Mouse (Mus musculus): Measurements from ENCODE around the gene Adra1b.

The Adra1b gene

DNA sequence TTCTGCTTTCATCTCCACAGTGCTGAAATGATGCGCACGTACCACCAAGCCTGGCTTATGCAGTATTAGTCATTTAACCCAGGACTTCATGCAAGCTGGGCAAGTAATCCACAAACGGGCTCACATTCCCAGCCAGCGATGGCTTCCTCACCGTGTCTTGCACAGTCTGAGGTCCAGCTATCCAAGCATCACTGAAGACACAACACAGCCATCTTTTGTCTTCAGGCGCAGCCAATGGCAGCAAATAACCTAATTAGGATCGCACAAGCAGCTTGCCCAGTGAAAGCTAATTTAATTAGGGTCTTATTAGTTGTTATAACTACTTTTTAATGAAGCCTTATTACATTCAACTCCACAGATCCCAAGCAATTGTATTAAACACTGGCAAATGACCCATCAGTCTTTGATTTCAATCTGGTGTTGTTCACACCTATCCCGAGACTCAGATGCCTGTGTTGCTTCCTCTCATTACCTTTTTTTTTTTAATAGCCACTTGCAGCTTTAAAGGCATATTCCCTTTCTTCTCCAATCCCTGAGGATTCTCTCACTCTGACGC is 83.6 kb downstream of the Adra1b start:
- DNase-seq = no peak

DNA sequence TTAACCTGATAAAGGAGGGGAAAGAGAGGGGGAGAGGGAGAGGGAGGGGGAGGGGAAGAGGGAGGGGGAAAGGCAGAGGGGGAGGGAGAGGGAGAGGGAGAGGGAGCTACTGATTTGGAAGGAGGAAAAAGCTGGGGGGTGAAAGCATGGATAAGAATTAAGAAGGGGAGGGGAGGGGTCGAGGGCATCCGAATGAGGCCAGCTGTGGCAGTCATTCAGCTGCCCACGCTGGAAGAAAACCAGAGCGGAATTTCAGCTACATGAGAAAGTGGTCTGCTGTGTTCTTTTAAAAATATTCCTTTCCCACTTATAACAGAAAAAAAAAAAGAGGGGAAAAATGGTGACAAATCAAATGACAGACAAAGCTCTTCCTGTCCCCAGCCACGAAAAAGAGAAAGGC is 88.5 kb downstream of the Adra1b start:
- no peak for DNase-seq

DNA sequence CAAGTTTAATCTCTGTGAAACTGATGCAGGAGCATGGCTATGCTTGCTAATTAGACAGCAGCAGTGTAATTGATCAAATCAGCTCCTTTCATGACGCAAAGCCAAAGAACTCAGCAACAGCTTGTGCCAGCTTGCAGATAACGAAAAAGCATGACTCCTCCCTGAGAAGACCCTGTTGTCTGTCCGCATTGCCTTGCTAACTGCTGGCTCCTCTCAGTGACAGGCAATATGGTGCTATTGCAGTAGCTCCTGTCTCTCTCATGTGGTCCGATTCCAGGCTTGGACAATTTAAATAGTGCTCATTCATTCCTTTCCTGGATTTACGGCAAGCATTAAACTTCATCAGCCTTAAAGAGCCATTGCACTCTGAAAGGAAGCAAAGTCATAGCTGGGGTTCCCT is 93.3 kb downstream of the Adra1b start:
- DNase-seq = no peak

DNA sequence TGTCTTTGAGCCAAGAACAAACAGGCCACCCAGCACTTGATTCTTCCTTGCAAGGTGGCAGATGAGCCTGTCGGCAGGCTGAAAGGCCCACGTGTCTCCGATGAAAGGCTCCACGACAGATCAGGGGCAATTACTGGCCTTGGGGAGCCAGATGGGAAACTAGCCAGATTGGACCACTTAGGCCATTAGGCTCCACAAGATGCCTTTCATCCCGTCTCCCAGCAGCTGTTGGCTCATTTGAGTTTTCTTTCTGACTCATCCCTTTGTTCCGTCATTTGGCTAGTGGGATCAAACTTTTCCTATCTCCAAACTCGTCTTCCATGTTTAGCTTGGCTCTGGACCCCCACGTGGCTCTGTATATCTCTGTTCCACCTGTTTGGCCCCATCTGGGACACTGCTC is 105.0 kb downstream of the Adra1b start:
- peak in 1 of 2 experiments; percentile 19 for DNase-seq

DNA sequence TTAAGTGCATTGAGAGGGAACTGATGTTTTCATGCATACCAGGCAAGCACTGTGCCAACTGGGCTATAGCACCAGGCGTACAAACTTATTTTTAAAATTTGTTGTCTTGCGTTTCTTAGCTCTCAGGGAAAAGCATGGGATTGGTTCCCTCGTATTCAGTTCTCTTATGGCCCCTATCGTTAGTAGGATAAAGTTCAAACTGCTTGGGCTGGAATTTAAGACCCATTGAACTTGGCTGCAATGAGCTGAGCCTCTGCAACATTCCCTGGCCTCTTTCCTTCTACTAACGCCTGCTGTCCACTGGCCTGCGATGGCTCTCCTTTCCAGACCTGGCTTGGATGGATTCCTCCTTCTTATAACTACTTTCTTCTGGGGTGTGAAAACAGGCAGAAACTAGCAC is 110.6 kb downstream of the Adra1b start:
- DNase-seq = no peak

DNA sequence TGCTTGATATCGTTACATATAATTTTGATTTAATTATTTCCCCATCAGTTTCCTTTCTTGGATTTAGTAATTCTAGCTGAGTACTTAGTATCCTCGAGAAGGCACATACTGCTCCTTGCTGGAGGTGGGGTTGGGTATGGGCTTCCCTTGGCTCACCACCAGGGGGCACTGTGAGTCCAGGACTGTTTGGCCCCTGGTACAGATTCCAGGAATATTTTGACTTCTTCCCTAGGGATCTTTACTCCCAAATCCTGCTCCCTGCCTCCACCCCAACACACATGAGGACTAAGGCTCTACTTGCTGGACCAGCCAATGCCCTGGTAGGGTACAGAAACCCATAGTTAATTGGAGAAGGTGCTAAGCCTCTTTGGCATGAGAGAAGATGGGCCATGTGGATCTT is 117.2 kb downstream of the Adra1b start:
- DNase-seq = peak; percentile 81 to 89

DNA sequence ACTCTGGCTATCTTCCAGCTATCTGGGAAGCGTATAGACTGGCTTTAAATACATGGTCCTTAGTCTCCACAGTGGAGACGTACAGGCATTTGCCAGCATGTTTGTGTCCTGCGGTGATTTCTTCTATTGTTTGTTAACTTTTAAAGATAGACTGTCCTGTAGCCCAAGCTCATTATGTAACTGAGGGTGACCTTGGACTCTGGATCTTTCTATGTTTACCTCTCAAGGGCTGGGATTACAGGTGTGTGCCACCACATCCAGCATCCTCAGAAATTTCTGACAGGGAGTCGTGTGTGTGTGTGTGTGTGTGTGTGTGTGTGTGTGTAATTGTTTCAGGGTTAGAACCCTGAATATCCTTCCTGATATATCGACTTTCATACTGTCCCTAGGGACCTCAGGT is 117.9 kb downstream of the Adra1b start:
- no peak for DNase-seq

DNA sequence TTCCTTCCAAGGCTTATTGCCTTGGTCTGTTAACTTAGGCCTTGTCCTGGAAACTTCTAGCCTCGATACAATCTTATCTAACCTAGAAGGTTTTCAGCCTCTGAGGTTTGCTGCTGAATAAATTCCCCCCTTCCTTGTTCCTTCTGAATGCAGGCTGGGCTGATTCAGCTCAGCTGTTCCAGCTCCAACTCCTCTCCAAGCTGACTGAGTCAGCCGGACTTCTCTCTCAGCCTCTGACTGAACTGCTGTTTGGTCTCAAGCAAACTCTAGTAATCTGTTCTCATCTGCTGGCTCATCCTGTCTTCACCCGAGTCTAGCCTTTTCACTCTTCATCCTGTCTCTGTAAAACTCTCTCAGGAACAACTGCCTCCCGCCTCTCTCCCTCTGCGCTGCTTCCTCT is 121.5 kb downstream of the Adra1b start:
- DNase-seq = no peak

DNA sequence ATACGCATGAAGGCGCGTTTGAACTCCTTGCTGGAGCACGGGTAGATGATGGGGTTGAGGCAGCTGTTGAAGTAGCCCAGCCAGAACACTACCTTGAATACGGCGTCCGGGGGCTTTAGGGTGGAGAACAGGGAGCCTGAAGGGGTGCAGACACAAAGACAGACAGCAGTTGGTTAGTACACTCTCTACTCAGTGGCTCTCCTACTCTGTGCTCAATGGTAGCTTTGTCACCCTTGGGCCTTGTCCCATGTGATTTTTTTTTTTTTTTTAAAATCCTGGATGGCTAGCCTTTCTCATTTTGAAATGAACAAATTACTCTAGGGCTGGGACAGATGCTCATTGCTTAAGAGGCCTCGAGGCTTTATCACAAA is 124.7 kb downstream of the Adra1b start:
- no peak for DNase-seq

DNA sequence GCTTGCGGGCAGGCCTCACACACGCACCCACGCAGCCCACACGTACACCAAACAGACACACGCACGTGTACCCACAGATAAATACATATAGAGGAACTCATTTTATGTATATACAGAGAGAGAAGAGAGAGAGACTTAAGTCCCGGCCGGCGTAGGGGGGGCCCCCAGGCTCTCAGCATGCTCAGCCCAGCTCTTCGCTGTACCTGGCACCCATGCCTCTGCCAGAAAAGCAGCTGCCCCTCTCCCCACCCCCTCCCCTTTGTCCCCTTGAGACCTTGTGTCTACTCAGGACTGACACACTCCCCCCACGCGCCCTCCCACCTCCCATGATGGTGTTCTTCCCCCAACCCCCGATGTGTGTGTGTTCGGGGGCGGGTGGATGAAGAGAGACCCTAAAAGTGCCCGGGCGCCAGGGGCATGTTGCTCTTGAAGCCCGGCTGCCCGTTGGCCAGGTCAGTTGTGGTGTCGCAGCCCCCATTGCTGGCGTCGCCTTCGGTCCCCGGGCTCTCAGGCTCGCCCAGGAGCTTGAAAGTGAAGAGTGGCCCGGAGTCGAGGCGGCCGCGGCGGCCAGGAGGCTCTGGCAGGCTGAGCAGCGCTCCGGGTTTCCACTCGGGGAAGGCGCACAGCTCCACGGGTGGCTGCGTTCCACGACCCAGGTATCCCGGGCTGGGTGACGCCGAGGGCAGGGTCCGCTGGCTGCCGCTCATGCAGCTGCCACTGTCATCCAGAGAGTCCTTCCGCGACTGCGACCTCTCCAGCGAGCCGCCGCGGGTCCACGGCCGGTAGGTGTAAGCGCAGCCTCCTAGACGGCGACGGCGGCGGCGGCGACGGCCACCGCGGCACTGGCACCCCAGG is 125.3 kb downstream of the Adra1b start:
- DNase-seq = peak in 1 of 2 experiments; percentile 8

DNA sequence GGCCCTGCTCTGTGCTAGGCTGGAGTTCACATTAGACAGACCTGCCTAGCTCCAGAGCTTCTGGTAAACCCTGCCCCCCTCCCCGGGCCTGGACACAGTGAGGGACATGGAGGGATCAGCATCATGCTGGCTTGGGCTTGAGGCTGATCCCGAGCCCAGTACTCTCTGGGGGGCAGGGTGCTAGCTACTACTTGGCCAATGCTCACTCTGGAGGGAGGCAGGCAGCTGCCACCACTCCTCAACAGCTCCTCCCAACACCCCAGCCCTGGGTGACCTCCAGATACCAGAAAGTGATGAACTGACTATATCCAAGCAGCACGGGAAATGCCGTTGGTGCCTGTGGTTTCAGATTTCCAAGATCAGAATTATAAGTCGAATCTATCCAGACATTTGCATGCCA is 127.3 kb downstream of the Adra1b start:
- no peak for DNase-seq

DNA sequence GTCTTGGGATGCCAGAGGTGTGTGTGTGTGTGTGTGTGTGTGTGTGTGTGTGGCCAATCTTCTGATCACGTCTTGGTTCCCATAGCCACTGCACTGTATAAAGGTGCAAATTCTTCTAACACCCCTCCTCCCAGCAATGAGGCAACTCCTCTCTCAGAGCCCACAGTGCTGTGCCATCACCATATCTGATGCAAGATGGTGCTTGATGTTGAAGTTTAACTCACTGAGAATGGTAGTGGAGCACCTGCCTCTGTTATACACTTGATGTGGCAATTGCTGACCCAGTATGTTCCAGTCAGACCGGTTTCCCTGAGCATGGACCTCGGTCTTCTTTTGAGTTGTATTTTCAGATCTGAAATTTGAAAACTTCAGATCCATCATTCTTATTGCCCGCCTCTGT is 130.9 kb downstream of the Adra1b start:
- no peak for DNase-seq

DNA sequence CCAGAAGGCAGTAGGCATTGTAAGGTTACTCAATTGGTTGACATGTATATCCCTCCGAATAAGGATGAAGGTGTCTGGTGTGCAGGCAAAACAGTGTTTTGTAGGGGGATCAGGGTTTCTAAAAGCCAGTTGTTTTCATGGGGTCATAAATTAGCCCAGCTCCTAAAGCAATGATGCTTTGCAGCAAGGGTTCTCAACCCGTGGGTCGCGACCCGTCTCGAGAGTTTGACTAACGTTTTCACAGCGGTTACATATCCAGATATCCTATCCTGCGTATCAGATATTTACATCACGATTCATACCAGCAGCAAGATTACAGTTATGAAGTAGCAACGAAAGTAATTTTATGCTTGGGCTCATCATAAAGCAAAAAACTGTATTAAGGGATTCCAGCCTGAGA is 133.3 kb downstream of the Adra1b start:
- DNase-seq = no peak

DNA sequence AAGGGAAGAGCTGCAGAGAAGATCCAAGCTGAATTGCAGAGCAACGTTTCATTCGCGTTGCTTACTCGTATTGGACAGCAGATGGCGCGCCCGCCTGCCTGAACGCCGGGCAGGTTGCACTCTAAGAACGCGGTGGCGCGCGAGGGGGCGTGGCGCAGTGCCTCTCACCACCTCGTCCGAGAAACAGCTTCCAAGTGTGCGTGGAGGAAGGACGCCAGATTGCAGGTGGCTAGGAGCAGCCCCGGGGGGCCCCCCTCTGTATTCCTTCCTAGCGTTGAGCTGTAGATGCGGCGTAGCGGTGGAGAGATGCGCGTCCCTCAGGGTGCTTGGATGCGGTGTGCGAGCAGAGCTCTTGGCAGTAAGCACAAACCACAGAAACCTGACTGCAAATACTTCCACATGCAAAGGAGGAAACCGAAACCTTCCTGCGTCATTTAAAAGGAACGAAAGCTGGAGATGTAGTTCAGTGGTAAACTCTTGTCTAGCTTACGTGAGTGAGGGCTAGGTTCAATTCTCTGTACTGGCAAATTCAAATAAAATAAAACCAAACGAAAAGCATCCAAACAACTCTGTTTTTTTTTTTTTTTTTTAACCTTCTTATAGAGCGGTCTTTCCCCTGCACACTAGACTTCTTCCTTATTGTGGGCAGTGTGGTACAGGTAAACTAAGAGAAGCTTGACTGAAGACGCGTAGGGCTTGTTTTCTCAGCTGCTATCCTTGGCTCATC is 133.9 kb downstream of the Adra1b start:
- DNase-seq = peak; percentile 85 to 86

DNA sequence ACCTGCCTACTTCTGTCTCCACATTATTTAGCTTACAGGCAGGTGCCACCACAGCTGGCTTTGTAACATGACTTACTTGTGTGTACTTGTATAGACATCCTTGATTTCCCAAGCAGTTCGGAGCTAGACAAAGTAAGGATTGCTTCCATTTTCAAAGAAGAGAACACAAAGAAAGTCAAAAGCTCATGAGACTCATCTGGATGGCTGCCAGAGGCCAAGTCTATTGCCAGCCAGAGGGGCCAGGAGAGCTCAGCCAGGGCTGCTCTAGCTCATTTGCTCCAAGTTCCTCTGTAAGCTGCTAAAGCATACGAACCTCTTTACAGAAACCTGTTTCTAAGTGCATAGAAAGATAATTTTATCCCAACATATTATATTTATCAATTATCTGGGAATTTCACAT is 142.6 kb downstream of the Adra1b start:
- DNase-seq = peak in 1 of 2 experiments; percentile 31

DNA sequence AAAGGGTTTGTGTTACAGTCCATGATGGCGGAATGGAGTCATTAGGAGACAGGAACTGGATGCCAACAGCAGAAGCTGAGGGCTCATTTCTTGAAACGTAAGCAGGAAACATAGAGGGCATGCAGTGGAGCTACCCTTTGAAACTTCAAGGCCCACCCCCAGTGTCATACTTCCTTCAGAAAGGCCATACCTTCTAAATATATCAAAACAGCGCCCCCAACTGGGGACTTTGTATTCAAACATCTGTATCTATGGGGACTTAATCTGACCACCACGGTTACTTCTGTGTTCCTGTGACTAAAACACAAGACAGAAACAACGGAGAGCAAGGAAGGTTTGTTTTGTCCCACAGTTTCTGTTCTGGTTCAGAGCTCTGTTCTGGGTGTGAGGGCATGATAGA is 145.6 kb downstream of the Adra1b start:
- no peak for DNase-seq

DNA sequence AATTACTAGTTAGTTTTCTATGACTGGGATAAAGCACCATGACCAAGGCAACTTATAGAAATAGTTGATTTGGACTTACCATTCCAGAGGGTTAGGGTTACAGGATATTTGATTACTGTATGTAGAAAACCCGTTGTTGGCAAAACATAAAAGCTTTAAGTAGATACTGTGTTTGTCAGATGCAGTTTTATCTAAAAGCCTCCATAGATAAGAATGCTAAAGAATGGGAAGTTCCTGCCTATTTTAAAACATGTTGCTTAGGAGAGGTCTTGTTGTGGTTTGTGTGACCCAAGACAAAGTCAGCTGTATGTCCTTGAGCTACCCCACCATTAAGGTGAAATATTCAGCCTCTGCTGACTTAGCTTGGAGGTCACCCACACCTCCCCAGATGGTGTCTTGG is 146.4 kb downstream of the Adra1b start:
- DNase-seq = no peak

DNA sequence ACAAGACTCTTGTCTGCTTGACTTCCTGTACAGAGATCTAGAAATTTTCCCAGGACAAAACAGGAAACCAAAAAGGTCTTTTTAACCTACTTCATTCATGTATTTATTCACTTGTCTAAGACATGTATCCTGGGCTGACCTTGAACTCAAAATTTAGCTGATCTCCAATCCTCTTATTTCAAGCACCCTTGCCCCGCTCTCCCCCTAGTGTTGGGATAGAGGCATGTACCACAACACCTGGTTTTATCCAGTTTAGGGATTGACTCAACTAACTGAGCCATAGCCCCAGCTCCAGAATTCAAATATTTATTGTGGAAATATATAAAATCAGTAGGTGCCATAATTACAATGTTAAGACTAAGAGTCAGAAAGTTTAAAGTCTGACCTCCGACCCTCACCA is 149.5 kb downstream of the Adra1b start:
- DNase-seq = no peak

DNA sequence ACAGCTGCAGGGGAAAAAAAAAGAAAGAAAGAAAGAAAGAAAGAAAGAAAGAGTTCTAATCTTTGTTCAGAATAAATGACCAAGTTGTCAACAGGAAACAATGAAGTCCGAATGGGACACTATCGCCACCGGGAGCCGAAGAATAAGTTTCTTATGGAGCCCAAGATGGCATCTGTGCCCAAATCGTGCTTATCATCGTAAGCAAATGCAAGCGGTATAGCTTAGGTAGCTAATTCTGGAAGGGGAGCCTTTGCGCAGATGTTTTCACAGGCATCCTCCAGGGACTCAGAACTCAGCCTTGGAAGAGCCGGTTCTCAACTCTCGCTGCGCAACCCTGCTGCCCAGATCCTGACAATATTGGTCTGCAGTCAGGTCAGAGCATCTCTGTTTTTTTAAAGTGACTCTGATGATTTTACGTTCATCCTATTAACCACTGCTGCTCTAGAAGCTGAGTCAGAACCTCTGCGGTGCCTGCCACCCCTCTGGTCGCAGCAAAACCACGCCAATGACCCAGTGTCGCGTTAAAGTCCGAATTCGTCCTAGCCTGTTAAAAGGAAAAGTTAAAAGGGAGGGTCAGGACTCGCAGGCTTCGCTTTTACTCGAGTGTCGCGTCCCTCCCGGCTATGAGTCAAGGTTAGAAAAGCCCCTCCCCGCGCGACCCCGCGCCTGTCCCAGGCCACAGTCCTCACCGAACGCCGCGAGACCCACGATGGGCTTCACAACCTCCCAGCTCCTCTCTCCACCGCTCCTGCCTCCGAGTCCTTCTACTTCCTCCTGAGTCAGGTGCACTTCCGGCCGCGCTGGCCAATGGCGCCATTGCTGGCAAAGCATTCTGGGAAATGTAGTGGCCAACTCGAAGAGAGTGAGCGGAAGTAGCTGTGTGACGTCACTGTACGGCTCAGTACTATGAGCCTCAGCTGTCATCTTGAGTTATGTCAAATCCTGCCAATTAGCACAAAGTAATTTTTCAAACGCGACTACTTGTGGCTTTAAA is 153.5 kb downstream of the Adra1b start, which contains the start of gene Ttc1:
TSS of gene Ttc1 (minus strand) at position 776 of the 994 bp plus-strand sequence.
- peak; percentile 98 for DNase-seq

DNA sequence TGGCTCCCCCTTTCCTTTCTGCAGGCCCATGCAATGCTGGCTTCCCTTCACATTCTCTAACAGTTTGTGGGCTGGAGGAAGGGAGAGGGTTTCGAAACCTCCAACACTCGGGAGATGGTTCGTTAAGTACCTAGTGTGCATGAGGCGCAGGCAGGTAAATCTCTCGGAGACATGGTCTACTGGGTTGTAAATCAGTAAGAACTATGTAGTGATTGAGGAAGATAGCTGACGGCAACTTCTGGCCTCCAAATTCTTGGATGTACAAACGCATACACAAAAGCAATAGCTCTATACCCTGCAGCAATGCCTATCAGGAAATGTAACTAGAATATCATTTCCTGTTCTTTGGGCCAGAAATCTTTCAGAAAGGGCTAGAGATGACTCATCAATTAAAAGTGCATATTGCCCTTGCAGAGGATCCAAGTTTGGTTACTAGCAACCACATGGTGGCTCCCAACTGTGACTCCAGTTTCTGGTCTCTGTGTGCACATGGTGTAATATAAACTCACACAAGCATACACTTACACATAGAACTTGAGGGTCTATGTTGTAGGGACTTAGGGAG is 172.2 kb downstream of the Adra1b start:
- no peak for DNase-seq

DNA sequence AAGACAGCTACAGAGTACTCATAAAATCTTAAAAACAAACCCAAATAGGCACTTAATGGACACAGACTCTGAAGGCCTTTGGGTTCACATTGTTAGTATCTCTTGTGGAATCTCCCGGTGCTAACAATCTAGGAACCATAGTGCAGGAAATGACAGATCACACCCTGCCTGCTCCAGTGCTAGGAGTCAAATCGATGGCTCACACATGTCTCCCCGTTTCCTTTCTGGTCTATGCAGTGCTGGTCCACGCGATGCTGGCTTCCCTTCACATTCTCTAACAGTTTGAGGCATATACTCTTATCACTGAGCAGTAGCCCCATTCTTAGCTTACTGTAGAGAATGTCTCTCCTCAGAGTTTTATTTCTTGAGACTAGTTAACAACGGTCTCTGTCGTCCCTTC is 173.2 kb downstream of the Adra1b start:
- no peak for DNase-seq

Measured in cerebellum, postnatal 14 days (tissue).